Mouse (Mus musculus): ENCODE results near the gene Amotl1.

GRCm38 (mm10) chr9:14498896-14499705 lies 145.8 kb downstream of the Amotl1 start:
- TF ChIP-seq CTCF (IDR thresholded peaks at IDR 0.05; ENCODE audit: low read depth, low read length) (no peak), POLR2A (IDR thresholded peaks at IDR 0.05; ENCODE audit: insufficient read depth, low read length) (no peak)
